Mouse (Mus musculus) left cerebral cortex, adult 2 months (tissue): ENCODE data around the gene Kcnk3. TPM values are rescaled to one million over a fixed set of nuclear protein-coding genes. Genes with fewer than 3 reads are reported as not detected.

Source experiments
- DNase-seq, 2 experiments: peaks; one replicate each; pipeline ENCODE4 v3.0.0; 2021 to 2022; ENCODE audit warnings: low spot score in 2 of 2, mixed read lengths in 1 of 2; ENCODE audit errors: extremely low spot score in 1 of 2
- H3K27ac ChIP-seq: fragments of 200-600 bp; 2 replicates; pipeline ENCODE4 v1.8.1; 2022
- H3K4me3 ChIP-seq: fragments of 200-600 bp; 2 replicates; pipeline ENCODE4 v1.8.1; 2022
- CTCF ChIP-seq: fragments of 200-600 bp; IDR thresholded peaks from 2 replicates; pipeline ENCODE4 v1.8.1; 2022; ENCODE audit warnings: antibody characterized with exemption, mild to moderate bottlenecking, moderate library complexity
- intact Hi-C: fragments of 180-260 bp; cut with DNase I; formaldehyde crosslinking; loops from one replicate; pipeline ENCODE4 v1.15.1; 2025
- total RNA-seq, 2 experiments: library from RNA; stranded (reverse); gene quantifications; 2 replicates each; pipeline ENCODE4 v1.2.3; 2021

The Kcnk3 gene
- total RNA-seq, 2 experiments from 2014 or later: 22.4 to 23.1 TPM

- no peak for DNase-seq
Measured at GRCm38 (mm10) chr5:30589546-30589945, 1.6 kb downstream of the Kcnk3 start.

GRCm38 (mm10) chr5:30590231-30590630 is 2.3 kb downstream of the Kcnk3 start:
- no peak for TF ChIP-seq CTCF
- Histone ChIP-seq H3K27ac (no peak overlapping the region), H3K4me3 (no peak overlapping the region)
- intact Hi-C loops: no loop called here
- no peak for DNase-seq

More at GRCm38 (mm10) chr5:30589546-30589945, 1.6 kb downstream of the Kcnk3 start:
- Histone ChIP-seq H3K4me3 (peak overlapping the region; percentile 71), H3K27ac (no peak overlapping the region; the same call in 1 of the 2 replicates)
- TF ChIP-seq CTCF: no peak
- intact Hi-C loops: loop anchor here (2.0 kb wide), 2 partner anchors 17 to 39 kb away; no protein-coding TSS in a partner anchor

GRCm38 (mm10) chr5:30591205-30591731 is 3.3 kb downstream of the Kcnk3 start:
- Histone ChIP-seq H3K4me3 (no peak overlapping the region), H3K27ac (no peak overlapping the region)
- peak in 1 of 2 experiments; percentile 22 for DNase-seq
- no peak for TF ChIP-seq CTCF
- intact Hi-C loops: no loop called here

- H3K27ac ChIP-seq: no peak overlapping the region
- no peak for TF ChIP-seq CTCF
- no peak for DNase-seq
- no peak overlapping the region for H3K4me3 ChIP-seq
- intact Hi-C loops: no loop called here
Measured at GRCm38 (mm10) chr5:30591786-30592185, 3.8 kb downstream of the Kcnk3 start.

GRCm38 (mm10) chr5:30592279-30592980 is 4.5 kb downstream of the Kcnk3 start:
- Histone ChIP-seq H3K27ac (no peak overlapping the region), H3K4me3 (no peak overlapping the region)
- intact Hi-C loops: no loop called here
- no peak for DNase-seq
- no peak for TF ChIP-seq CTCF

GRCm38 (mm10) chr5:30593360-30593759 is 5.4 kb downstream of the Kcnk3 start:
- no peak for TF ChIP-seq CTCF
- no peak overlapping the region for H3K27ac ChIP-seq
- no peak overlapping the region for H3K4me3 ChIP-seq
- intact Hi-C loops: no loop called here
- no peak for DNase-seq

- no peak overlapping the region for H3K27ac ChIP-seq
Measured at GRCm38 (mm10) chr5:30593811-30594504, 6.0 kb downstream of the Kcnk3 start.

GRCm38 (mm10) chr5:30594953-30595560 is 7.1 kb downstream of the Kcnk3 start:
- Histone ChIP-seq H3K4me3 (no peak overlapping the region), H3K27ac (no peak overlapping the region)
- intact Hi-C loops: no loop called here
- DNase-seq: no peak
- TF ChIP-seq CTCF: no peak

More at GRCm38 (mm10) chr5:30593811-30594504, 6.0 kb downstream of the Kcnk3 start:
- intact Hi-C loops: no loop called here
- no peak for DNase-seq
- no peak for TF ChIP-seq CTCF
- no peak overlapping the region for H3K4me3 ChIP-seq

GRCm38 (mm10) chr5:30601397-30601796 is 13.4 kb downstream of the Kcnk3 start:
- no peak; the same call in 1 of the 2 replicates for TF ChIP-seq CTCF

GRCm38 (mm10) chr5:30603255-30603654 is 15.3 kb downstream of the Kcnk3 start:
- no peak for DNase-seq
- no peak for TF ChIP-seq CTCF

More at GRCm38 (mm10) chr5:30601397-30601796, 13.4 kb downstream of the Kcnk3 start:
- no peak for DNase-seq
- Histone ChIP-seq H3K27ac (no peak overlapping the region), H3K4me3 (no peak overlapping the region)
- intact Hi-C loops: no loop called here

GRCm38 (mm10) chr5:30603926-30604325 is 16.0 kb downstream of the Kcnk3 start:
- no peak overlapping the region for H3K4me3 ChIP-seq
- no peak for DNase-seq
- intact Hi-C loops: no loop called here
- TF ChIP-seq CTCF: no peak
- no peak overlapping the region for H3K27ac ChIP-seq

More at GRCm38 (mm10) chr5:30603255-30603654, 15.3 kb downstream of the Kcnk3 start:
- Histone ChIP-seq H3K27ac (no peak overlapping the region), H3K4me3 (no peak overlapping the region)
- intact Hi-C loops: no loop called here

- intact Hi-C loops: no loop called here
- H3K27ac ChIP-seq: peak overlapping the region; percentile 20
- no peak for TF ChIP-seq CTCF
- DNase-seq: no peak
- H3K4me3 ChIP-seq: no peak overlapping the region
Measured at GRCm38 (mm10) chr5:30604769-30605188, 16.8 kb downstream of the Kcnk3 start.
